Mouse (Mus musculus) megakaryocyte-erythroid progenitor cell, adult 5-6 weeks (primary cell): Measurements from ENCODE around the gene Ano4. TPM values are rescaled to one million over a fixed set of nuclear protein-coding genes. Genes with fewer than 3 reads are reported as not detected.
"Not testable (repeated sequence)": the region's sequence is repeated elsewhere in the genome, so short reads cannot be mapped to it uniquely, and the experiment has no call there.

ENCODE experiments used
- ATAC-seq: replicated peaks from 2 replicates; pipeline ENCODE4 v1.8.0; 2016; ENCODE audit warnings: mild to moderate bottlenecking, inconsistent platforms; ENCODE audit not compliant: severe bottlenecking, poor library complexity, low FRiP score, low TSS enrichment
- total RNA-seq, 2 experiments: library from RNA; stranded (forward) in 1 of 2; stranded (reverse) in 1 of 2; fragments of 200-1000, 215-1000 nt in 1 of 2; fragments of >200 nt in 1 of 2; fragmentation: Nextera tagmentation in 1 of 2; gene quantifications; 2 replicates each; pipeline ENCODE4 v1.2.3; 2014 to 2017

Gene Ano4
- total RNA-seq, 2 experiments from 2014 or later: not detected

GRCm38 (mm10) chr10:89194440-89194839, 150.1 kb downstream of the Ano4 start:
- ATAC-seq: no peak

GRCm38 (mm10) chr10:89177921-89178320, 166.6 kb downstream of the Ano4 start:
- no peak for ATAC-seq

- ATAC-seq: no peak
Measured at GRCm38 (mm10) chr10:89164533-89164932, 180.0 kb downstream of the Ano4 start.

GRCm38 (mm10) chr10:89155502-89155901, 189.1 kb downstream of the Ano4 start:
- ATAC-seq: no peak

- ATAC-seq: no peak
Measured at GRCm38 (mm10) chr10:89154797-89155465, 189.6 kb downstream of the Ano4 start.

GRCm38 (mm10) chr10:89149166-89149565, 195.4 kb downstream of the Ano4 start:
- ATAC-seq: no peak

GRCm38 (mm10) chr10:89121391-89121790, 223.2 kb downstream of the Ano4 start:
- ATAC-seq: no peak

- ATAC-seq: no peak
Measured at GRCm38 (mm10) chr10:89114381-89114780, 230.2 kb downstream of the Ano4 start.

- ATAC-seq: no peak
Measured at GRCm38 (mm10) chr10:89111466-89111865, 233.1 kb downstream of the Ano4 start.

- ATAC-seq: no peak
Measured at GRCm38 (mm10) chr10:89110917-89111316, 233.6 kb downstream of the Ano4 start.

- no peak for ATAC-seq
Measured at GRCm38 (mm10) chr10:89103594-89103993, 241.0 kb downstream of the Ano4 start.

- ATAC-seq: no peak
Measured at GRCm38 (mm10) chr10:89102025-89102424, 242.5 kb downstream of the Ano4 start.

- no peak for ATAC-seq
Measured at GRCm38 (mm10) chr10:89098183-89098582, 246.4 kb downstream of the Ano4 start.

GRCm38 (mm10) chr10:89092350-89093040, 252.1 kb downstream of the Ano4 start:
- ATAC-seq: no peak

- ATAC-seq: no peak
Measured at GRCm38 (mm10) chr10:89077447-89077846, 267.1 kb downstream of the Ano4 start.

- no peak for ATAC-seq
Measured at GRCm38 (mm10) chr10:89055891-89056290, 288.7 kb downstream of the Ano4 start.

- ATAC-seq: not testable (repeated sequence)
Measured at GRCm38 (mm10) chr10:89044921-89045320, 299.6 kb downstream of the Ano4 start.

- ATAC-seq: no peak
Measured at GRCm38 (mm10) chr10:89044166-89044565, 300.4 kb downstream of the Ano4 start.

GRCm38 (mm10) chr10:89018926-89019325, 325.6 kb downstream of the Ano4 start:
- ATAC-seq: no peak

GRCm38 (mm10) chr10:89008303-89008702, 336.3 kb downstream of the Ano4 start:
- no peak for ATAC-seq

- ATAC-seq: no peak
Measured at GRCm38 (mm10) chr10:89004518-89004917, 340.0 kb downstream of the Ano4 start.
